Mouse (Mus musculus): ENCODE results near the gene Rpl26.

GRCm38 (mm10) chr11:68902367-68902766 is 984 bp downstream of the Rpl26 start:
- TF ChIP-seq CTCF (IDR thresholded peaks at IDR 0.05) (no peak), EP300 (IDR thresholded peaks at IDR 0.05) (no peak)

Measured in lung, postnatal 0 days (tissue).